Mouse (Mus musculus) heart, adult 8-10 months (tissue): Measurements from ENCODE around the gene Spata1. TPM values are rescaled to one million over a fixed set of nuclear protein-coding genes. Genes with fewer than 3 reads are reported as not detected.

Experiments
- DNase-seq: peaks from one replicate; pipeline ENCODE4 v3.0.0; 2022; ENCODE audit warnings: low spot score
- total RNA-seq, 4 experiments: library from RNA; stranded (reverse); gene quantifications; 2 replicates each; pipeline ENCODE4 v1.2.4; 2022

The Spata1 gene
- total RNA-seq, 4 experiments from 2014 or later = 3.0 to 3.4 (median 3.2) TPM

DNA sequence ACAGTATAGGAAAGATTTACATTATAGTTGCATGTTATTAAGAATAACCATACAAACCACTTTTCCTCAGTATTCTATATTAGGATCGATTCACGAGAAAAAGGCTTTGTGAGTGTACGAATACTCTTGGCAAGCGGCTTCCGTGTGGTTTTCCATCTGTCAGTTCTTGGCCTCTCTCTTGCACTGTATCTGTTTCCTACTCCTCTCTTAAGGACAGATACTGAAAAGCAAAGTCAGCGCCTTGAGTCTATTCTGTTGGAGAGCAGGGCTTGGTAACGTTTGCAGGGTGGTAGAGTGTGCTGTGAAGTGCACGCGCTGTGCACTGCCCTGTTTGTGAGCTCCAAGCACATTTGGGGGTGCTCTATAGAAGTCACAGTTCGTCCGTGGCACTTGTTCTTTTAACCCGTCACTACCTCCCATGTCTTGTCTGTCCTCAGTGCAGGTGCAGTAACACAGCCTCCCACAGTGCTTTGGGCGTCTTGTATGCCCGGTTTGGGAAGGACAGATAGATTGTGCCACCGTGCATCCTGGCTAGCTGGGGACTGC lies 79.5 kb downstream of the Spata1 start:
- no peak for DNase-seq

DNA sequence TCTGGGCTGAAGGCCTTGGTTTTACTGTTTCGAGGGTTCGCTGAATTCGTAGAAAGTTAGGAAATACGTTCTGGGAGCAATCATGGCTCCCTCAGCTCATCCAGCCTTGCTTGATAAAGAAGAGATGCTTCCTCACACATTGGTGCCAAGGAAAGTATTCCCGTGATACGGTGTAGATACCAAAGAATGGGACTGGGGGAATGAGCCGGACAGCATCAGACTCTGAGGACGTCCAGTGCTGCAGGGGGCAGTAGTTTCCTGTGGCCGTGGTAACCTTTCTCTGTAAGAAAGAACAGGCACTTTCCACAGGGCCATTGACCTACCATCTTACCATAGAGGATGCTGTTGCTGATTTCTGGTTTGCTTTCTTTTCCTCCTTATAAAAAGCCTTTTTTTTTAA lies 80.0 kb downstream of the Spata1 start:
- DNase-seq = no peak

DNA sequence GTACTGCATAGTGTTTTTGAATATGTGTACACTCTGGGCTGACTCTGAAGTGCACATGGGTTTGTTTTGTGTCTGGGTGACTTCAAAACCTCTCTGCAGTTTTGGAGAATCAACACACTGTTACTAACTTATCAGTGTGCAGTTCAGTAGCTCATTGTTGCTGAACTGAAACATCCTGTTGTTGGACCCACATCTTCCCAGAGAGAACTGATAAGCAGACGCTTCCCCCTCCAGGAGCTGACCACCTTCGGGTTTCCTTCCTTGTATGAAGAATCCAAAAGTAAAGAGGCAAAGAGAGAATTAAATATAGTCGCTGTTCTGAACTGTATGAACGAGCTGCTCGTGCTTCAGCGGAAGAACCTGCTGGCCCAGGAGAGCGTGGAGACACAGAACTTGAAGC lies 80.7 kb downstream of the Spata1 start:
- no peak for DNase-seq

DNA sequence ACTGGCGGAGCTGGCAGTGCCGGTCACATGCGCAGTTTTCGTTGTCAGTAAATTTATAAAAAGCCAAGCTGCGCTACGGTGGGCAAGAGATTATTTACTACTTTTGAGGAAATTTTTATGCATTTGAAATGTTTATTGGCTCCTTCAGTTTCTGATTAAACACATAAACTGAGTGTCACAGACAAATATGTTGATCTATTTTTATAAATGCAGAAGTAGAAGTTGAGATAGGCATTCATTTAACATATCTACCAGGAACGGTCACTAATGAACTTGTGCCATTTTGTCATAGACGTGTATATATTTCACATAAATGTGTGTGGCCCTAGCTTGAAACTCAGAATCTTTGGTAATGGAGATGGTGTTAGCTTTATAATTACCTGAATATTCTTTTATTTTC lies 81.7 kb downstream of the Spata1 start:
- no peak for DNase-seq

DNA sequence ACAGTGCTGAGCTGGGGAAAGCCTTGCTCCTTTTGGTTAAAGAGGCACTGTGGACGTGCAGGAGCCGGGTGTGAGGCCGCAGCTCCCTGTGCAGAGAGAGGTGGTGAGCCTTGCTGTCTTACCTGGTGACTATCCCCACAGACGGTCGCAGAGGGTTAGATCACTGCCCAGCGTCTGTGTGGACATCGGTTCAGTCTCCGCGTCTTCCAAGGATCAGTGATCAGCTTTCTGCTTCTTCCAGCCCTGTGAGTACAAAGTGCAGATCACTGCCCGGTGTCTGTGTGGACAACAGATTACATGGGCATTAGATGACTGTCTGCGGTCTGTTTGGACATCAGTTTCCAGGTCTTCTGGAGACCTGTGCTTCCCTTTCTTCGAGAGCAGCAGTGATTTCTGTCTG lies 85.0 kb downstream of the Spata1 start:
- no peak for DNase-seq

DNA sequence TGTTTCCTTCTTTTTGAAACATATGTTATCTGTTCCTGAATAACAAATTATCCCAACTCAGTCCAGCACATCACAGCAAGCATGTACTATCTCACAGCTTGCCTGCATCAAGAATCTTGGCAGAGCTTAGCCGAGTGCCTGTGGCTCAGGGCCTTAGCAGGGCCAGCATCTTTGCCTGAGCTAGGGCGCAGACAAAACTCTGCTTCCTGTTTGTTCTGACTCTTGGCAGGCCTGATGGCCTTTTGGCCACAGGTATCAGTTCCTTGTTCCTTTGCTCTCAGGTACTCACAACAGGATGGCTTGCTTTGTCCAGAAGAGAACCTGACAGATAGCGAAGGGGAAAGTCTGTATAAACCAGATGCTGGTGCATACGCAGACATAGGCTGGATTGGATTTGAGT lies 85.6 kb downstream of the Spata1 start:
- no peak for DNase-seq

DNA sequence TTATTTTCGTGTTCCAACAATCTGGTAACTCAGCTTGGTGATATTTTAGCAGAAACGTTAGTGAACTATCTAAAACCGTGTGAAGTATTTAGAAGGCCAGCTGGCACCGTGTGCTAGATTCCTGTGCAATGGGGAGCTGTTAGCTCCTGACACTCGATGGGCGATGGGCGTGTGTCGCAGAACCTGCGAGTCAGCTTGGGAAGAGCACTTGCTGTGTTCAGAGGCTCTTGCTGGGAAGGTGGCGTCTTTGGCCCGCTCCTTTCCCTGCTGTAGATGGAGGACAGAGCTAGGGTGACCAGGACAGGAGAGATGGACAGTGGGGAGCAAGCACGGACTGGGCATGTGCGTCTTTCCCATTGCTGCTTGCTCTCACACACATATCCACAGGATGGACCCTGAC lies 86.5 kb downstream of the Spata1 start:
- no peak for DNase-seq

DNA sequence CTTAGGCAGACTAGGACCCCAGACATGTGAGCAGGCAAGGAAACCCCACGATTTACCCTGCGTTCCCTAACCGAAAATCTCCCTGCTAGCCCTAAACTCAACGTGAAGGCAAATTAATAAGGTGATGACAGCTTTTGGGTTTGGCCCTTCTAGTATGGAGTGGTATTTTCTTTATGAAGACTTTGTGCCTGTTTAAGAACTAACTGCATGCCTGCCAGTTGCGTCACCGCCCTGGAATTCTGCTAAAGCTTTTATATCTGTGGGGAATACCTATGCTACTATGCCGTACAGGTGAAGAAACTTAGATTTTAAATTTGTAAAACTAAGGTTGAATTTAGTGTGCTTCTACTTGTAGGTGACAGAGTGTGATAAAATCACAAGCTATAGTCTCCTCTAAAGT lies 87.1 kb downstream of the Spata1 start:
- no peak for DNase-seq

DNA sequence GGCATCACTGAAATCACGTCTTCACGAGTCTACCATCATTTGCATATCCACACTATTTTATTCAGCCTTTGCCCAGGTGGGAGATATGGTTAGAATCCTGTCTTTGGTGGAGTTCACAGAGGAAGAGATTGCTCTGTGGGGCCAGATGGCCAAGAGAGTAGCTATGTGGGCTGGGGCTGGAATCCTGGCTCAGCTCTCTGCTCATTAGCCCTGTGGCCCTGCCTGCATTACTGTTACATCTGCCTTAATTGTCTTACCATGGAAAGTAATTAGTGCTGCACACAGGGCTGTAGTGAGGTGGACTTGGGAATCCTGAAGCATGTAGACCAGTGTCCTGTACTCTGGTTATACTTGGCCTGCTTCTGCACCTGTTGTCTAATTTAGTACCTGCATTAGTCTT lies 87.5 kb downstream of the Spata1 start:
- no peak for DNase-seq

DNA sequence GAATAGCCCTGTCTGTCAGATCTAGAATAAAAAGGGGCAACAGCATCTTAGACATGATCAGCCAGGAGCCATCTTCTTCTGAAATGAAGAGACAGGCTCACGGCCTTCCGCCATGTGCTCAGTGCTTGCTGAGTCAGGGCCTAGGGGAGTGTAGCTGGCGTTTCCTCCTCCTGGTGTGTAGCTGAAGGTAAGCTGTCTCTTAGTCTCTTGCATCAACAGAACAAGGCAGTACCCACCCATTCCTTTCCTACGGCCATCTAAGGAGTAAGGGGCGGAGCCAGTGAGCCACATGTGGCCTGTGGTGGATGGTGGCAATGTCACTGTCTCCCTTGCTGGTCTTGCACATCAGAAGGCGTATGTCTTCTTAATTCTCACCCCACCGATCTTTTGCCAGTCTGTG lies 89.4 kb downstream of the Spata1 start:
- no peak for DNase-seq

Other genes starting within 250 kb of the Spata1 start
- 10 to 100 TPM; 13.1 to 17.5 (median 15.3) TPM for gene Ssx2ip, start 95.1 kb downstream of the Spata1 start, total RNA-seq
- gene Ctbs, start 50.0 kb downstream of the Spata1 start, total RNA-seq = 1 to 10 TPM; 2.7 to 4.1 (median 3.4) TPM
- gene Gng5, start 54 bp upstream of the Spata1 start, total RNA-seq = 100 to 1,000 TPM; 252 to 269 (median 261) TPM
- 10 to 100 TPM; 10.7 to 13.2 (median 12.2) TPM for gene Rpf1, start 21.7 kb upstream of the Spata1 start, total RNA-seq
- not detected for gene Uox, start 70.7 kb upstream of the Spata1 start, total RNA-seq
- not detected for gene Dnase2b, start 115.8 kb upstream of the Spata1 start, total RNA-seq
- gene 4930503B20Rik, start 151.6 kb upstream of the Spata1 start, total RNA-seq = under 1 TPM in 1 of 4 experiments, not detected in 3; 0.16 TPM
- gene Samd13, start 185.8 kb upstream of the Spata1 start, total RNA-seq = 1 to 10 TPM; 2.4 to 3.9 (median 3.2) TPM